Mouse (Mus musculus) ES-E14 (cell line): ENCODE results near the gene 2810021J22Rik.

Experiments
- CHD2 ChIP-seq: IDR thresholded peaks from 2 replicates; pipeline ENCODE4 v1.6.1; 2014; ENCODE audit warnings: mild to moderate bottlenecking, low read depth, low read length, inconsistent platforms
- HCFC1 ChIP-seq: IDR thresholded peaks from 2 replicates; pipeline ENCODE4 v1.6.1; 2012; ENCODE audit warnings: low read length, inconsistent platforms, borderline replicate concordance; ENCODE audit not compliant: insufficient read depth
- MAFK ChIP-seq: IDR thresholded peaks from 2 replicates; pipeline ENCODE4 v1.6.1; 2014; ENCODE audit warnings: mild to moderate bottlenecking, low read depth, low read length, inconsistent platforms; ENCODE audit not compliant: insufficient read depth
- ZC3H11A ChIP-seq: IDR thresholded peaks from 2 replicates; pipeline ENCODE4 v1.6.1; 2012; ENCODE audit warnings: low read depth, mild to moderate bottlenecking, inconsistent platforms, low read length, borderline replicate concordance
- ZNF384 ChIP-seq: IDR thresholded peaks from 2 replicates; pipeline ENCODE4 v1.6.1; 2012; ENCODE audit warnings: low read depth, low read length, inconsistent platforms

- TF ChIP-seq HCFC1 (no peak), ZNF384 (no peak), CHD2 (no peak), ZC3H11A (no peak), MAFK (no peak)
Measured at GRCm38 (mm10) chr11:58883756-58884155, 16.7 kb downstream of the 2810021J22Rik start.
